8 mouse cellular contexts compared by ENCODE assay signal in the genomic region with DNA sequence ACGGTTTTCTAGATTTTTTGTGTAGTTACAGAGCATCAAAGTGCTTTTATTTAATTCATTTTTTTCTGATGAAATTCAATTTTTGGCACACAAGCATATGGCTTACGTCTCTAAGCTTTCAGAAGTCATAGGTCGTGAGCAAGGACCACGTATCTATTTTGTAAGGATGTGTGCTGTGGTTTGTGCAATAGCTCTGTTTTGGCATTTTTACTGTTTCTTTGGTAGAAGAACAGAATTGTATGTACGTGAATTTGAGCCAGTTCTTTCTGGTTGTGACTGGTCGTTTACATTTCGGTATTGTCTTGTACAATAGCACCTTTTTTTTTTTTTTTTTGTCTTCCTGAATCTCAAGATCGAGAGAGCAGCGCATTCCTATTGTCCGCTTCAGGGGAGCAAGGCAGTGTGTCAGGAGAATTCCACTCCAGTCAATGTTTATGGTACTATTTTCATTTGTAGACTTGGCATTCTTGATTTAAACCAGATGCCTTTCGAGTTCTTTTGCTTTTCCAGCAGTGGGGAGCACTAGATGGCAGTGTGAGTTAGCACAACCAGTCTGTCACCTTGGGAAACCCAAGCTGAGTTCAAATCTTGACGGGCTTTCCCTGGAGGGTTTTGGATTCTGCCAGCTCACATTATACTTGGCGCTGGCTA. TPM values are rescaled to one million over a fixed set of nuclear protein-coding genes. Genes with fewer than 3 reads are reported as not detected.
A peak's percentile ranks its signal among the peaks of the same experiment; 100 is the strongest.
DNase-seq lines count a peak whose midpoint lies in the region; ATAC-seq lines count a peak whose summit lies in the region.

No protein-coding gene starts in this region.

- DNase-seq in adrenal gland, adult 2 months = peak; percentile 78
- peak; percentile 86 for DNase-seq in embryo, embryonic 10.5 days (ENCODE audit: low spot score)
- peak; percentile 93 for DNase-seq in heart, adult 11 months
- DNase-seq in kidney, adult 11 months = peak; percentile 45
- DNase-seq in left cerebral cortex, postnatal 14 days (ENCODE audit: low spot score in 2 of 2) = peak; percentile 71 to 73
- no peak for DNase-seq in midbrain, embryonic 10.5 days (ENCODE audit: low spot score)
- no peak for DNase-seq in thymus, postnatal 36 days

- peaks cover 17% of the 10 kb centered on the region for H3K36me3 ChIP-seq in midbrain, embryonic 10.5 days
- peaks cover 15% of the 10 kb centered on the region; the same call in 1 of the 2 replicates for H3K36me3 ChIP-seq in stomach, embryonic 14.5 days (ENCODE audit: control insufficient read depth, insufficient read depth, low read length)

- no peak for ATAC-seq in stomach, embryonic 14.5 days (ENCODE audit: insufficient number of reproducible peaks, insufficient read depth, low FRiP score, low read depth)

- no peaks in the 10 kb centered on the region for H3K9me3 ChIP-seq in midbrain, embryonic 10.5 days (replicated peaks)
- no peaks in the 10 kb centered on the region for H3K9me3 ChIP-seq in stomach, embryonic 14.5 days (ENCODE audit: control insufficient read depth, low read depth, low read length)

- peaks cover 30% of the 10 kb centered on the region for H3K4me1 ChIP-seq in midbrain, embryonic 10.5 days
- H3K4me1 ChIP-seq in stomach, embryonic 14.5 days (ENCODE audit: control insufficient read depth, insufficient read depth, low read length) = peaks cover 7% of the 10 kb centered on the region; the same call in 1 of the 2 replicates

- H3K4me3 ChIP-seq in midbrain, embryonic 10.5 days = peak overlapping the region; percentile 75
- H3K4me3 ChIP-seq in stomach, embryonic 14.5 days (ENCODE audit: low read depth, low read length) = peak overlapping the region; percentile 92

- H3K9ac ChIP-seq in stomach, embryonic 14.5 days (replicated peaks; ENCODE audit: low read depth, low read length) = peak overlapping the region; percentile 92

- H3K27me3 ChIP-seq in midbrain, embryonic 10.5 days (ENCODE audit: low read depth, poor library complexity, severe bottlenecking) = peaks cover 45% of the 10 kb centered on the region
- no peaks in the 10 kb centered on the region for H3K27me3 ChIP-seq in stomach, embryonic 14.5 days (ENCODE audit: control insufficient read depth, insufficient read depth, low read length)

- no peak overlapping the region for H3K27ac ChIP-seq in midbrain, embryonic 10.5 days (replicated peaks)
- peak overlapping the region; percentile 97 for H3K27ac ChIP-seq in stomach, embryonic 14.5 days (ENCODE audit: low read length)

- WGBS in midbrain, embryonic 10.5 days = 39% methylated on average over 13 of the region's 13 CpGs
- 12% methylated on average over 13 of the region's 13 CpGs for WGBS in stomach, embryonic 14.5 days

- peak overlapping the region; percentile 74 for H3K4me2 ChIP-seq in stomach, embryonic 14.5 days (replicated peaks; ENCODE audit: low read depth, low read length)

- intact Hi-C loops in left cerebral cortex, postnatal 14 days (cut with DNase I) = loop anchor here (2.0 to 10.0 kb wide), 2 partner anchors 263 to 395 kb away; no protein-coding TSS in a partner anchor

RNA-seq across cellular contexts. Expression of a gene that starts 1.7 kb away (rescaled TPM):
- total RNA-seq in adrenal gland, adult 2 months (2021) = 10 to 100 TPM; 13.7 to 19.6 TPM
- polyA plus RNA-seq in adrenal gland, adult 2 months (2012; rRNA removed) = 8.4 and 8.9 TPM in 2 replicates
- 10 to 100 TPM; 13.1 to 13.4 TPM for total RNA-seq in left cerebral cortex, postnatal 14 days (2021)
- 7.2 and 9.0 TPM in 2 replicates for polyA plus RNA-seq in midbrain, embryonic 10.5 days (2016; fragmentation: Nextera tagmentation; extraction: Ambion mirVana)
- 17.9 and 18.9 TPM in 2 replicates for polyA plus RNA-seq in stomach, embryonic 14.5 days (2014; fragmentation: Nextera tagmentation; extraction: Ambion mirVana)

Comparison
In these comparisons a context has a peak if more than half of its experiments do, and no peak if none do; other contexts are left out.
1. DNase-seq: peak in adrenal gland, adult 2 months (single experiment), embryo, embryonic 10.5 days (single experiment), heart, adult 11 months (single experiment), kidney, adult 11 months (single experiment) and left cerebral cortex, postnatal 14 days (2 of 2); none in midbrain, embryonic 10.5 days (single experiment) and thymus, postnatal 36 days (0 of 2).